Mouse (Mus musculus) E14TG2a.4 (cell line): ENCODE measurements around the gene Auts2.

ENCODE experiments used
- H3K27me3 ChIP-seq: 2 replicates; pipeline ENCODE4 v1.6.1; 2014; ENCODE audit warnings: low read length, control low read depth; ENCODE audit not compliant: insufficient read depth
- H3K36me3 ChIP-seq: 2 replicates; pipeline ENCODE4 v1.6.1; 2014; ENCODE audit warnings: low read length, control low read depth; ENCODE audit not compliant: insufficient read depth
- H3K4me1 ChIP-seq: replicated peaks from 2 replicates; pipeline ENCODE4 v1.6.1; 2014; ENCODE audit warnings: low read depth, low read length, control low read depth
- H3K4me3 ChIP-seq: replicated peaks from 2 replicates; pipeline ENCODE4 v1.5.1; 2014; ENCODE audit warnings: mild to moderate bottlenecking, low read length
- H3K9me3 ChIP-seq: 2 replicates; pipeline ENCODE4 v1.6.1; 2014; ENCODE audit warnings: low read length, control low read depth
- CTCF ChIP-seq: conservative IDR thresholded peaks from 2 replicates; pipeline ENCODE4 v1.5.1; 2014; ENCODE audit warnings: low read length
- NANOG ChIP-seq: IDR thresholded peaks from 2 replicates; pipeline ENCODE4 v1.6.1; 2014; ENCODE audit warnings: borderline replicate concordance, low read length, mixed read lengths
- POU5F1 ChIP-seq: IDR thresholded peaks from 2 replicates; pipeline ENCODE4 v1.6.1; 2014; ENCODE audit warnings: low read length, borderline replicate concordance

Gene Auts2

DNA sequence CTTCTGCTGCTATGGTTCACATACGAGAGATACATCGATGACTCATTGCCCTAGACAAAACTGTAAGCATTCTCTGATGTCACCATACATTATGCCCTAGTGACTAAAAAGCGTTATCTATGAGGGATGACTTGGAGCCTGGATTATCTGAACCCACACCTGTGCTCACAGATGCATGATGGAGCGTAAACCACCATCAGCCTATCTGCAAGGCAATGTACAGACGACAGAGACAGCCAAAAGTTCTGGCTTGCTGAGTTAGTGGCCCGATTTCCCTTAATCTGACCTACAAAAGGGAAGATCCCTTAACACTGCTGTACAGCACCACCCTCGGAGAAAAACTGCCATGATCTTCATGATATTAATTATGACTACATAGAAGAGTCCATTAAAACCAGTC lies 245.8 kb downstream of the Auts2 start:
- Histone ChIP-seq H3K36me3 (no peaks in the 10 kb centered on the region), H3K27me3 (no peaks in the 10 kb centered on the region), H3K4me3 (no peak overlapping the region), H3K4me1 (peaks cover 3% of the 10 kb centered on the region; the same call in 1 of the 2 replicates), H3K9me3 (no peaks in the 10 kb centered on the region)
- no peak for TF ChIP-seq NANOG
- TF ChIP-seq CTCF: no peak
- no peak for TF ChIP-seq POU5F1

DNA sequence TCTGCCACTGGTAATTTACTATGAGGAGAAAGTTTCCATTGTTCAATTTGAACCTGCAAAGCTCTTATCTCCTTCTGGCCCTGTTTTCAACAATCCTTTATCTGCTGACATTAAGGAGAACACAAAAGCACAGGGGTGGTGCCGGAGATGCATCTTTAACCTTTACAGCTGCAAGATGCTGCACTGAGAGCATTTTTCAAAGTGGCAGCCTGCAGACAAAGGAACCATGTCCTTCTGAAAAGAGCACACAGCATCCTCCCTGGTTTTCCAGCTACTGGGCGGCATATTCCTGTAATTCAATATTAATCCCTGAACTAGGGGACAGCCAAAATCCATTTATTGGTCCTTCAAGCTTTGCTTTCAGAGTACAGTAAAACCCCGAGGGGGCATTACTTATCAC lies 248.7 kb downstream of the Auts2 start:
- Histone ChIP-seq H3K4me1 (peaks cover 16% of the 10 kb centered on the region), H3K9me3 (no peaks in the 10 kb centered on the region), H3K27me3 (no peaks in the 10 kb centered on the region), H3K4me3 (no peak overlapping the region), H3K36me3 (no peaks in the 10 kb centered on the region)
- TF ChIP-seq NANOG (peak; percentile 53; the same call in 1 of the 2 replicates), POU5F1 (no peak)

DNA sequence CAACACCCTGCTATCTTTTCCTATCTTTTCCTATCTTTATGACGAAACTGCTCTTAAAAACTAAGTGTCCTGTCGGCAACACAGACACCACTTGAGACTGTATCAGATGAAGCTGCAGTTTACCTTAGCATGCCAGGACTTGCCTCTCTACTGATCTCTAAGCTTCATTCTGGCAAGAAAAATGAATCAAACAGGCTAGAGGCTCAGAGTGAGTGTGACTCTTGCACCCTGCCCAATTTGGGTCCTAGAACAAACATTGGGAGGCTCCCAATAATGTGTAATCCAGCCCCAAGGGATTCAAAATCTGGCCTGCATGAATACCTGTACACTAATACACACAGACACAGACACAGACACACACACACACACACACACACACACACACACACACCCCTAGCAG lies 250.2 kb downstream of the Auts2 start:
- Histone ChIP-seq H3K9me3 (no peaks in the 10 kb centered on the region), H3K36me3 (no peaks in the 10 kb centered on the region), H3K4me3 (no peak overlapping the region), H3K4me1 (peaks cover 16% of the 10 kb centered on the region), H3K27me3 (no peaks in the 10 kb centered on the region)
- TF ChIP-seq POU5F1 (no peak), CTCF (no peak), NANOG (no peak)

DNA sequence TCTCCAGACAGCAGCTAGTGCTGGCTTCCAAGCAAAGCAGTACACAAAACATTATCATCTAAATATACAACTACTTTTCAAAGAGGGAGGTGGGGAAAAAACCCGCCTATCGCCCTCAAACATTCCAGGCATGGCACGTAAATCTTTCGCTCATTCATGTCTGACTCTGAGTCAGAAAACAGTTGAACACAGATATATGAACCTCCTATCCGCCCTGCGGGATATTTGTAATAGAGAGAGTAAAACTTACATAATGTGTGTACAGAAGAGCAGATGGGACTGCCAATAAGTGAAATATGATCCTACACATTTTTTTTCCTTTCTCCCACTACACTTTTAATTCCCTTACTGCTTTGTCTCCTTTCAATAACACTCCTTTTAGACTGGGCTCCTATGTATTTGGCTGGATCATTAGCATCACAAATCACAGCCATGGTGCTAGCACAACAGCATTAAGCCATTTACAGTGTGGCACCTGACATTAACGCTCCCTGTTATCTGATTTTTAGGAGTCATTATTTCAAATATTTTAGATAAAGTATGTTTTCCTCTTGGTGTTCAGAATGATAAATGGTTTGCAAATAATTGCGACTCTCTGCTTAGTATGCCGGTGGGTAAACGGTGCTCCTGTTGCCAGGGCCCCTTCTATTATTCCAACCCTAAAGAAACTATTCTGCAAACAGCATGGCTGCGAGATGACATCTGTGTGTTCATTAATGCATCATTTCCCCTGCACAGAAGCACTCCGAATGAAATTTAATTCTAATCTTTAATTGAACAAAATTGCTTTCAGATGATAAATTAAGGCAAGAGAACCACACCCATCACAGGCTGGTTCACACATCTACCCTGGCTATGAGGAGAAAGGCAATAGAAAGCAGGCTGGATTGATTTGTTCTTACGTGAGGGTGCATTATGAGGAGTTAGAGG lies 252.3 kb downstream of the Auts2 start:
- Histone ChIP-seq H3K9me3 (no peaks in the 10 kb centered on the region), H3K4me1 (peaks cover 16% of the 10 kb centered on the region), H3K36me3 (no peaks in the 10 kb centered on the region), H3K4me3 (no peak overlapping the region), H3K27me3 (no peaks in the 10 kb centered on the region)
- TF ChIP-seq NANOG (no peak), POU5F1 (no peak), CTCF (no peak)

DNA sequence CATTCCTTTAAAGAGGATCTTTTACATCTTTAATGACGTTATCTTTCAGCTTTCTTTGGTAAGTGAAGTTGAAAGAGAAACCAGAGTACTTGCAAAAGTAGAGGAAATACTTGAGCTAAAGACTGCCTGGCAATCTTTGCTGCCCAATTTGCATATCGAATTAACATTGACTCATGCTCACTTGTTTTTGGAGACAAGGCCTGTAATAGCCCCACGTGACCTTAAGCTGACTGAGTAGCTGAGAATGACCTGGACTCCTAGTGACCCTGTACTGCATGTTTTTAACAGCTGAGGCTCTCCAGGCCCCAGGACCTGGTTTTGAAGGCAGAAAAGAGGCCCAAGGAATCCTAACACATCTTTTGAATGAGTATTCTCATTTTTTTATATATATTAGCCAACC lies 259.4 kb downstream of the Auts2 start:
- no peaks in the 10 kb centered on the region for H3K4me1 ChIP-seq
- TF ChIP-seq CTCF (no peak), NANOG (no peak), POU5F1 (no peak)
- H3K36me3 ChIP-seq: no peaks in the 10 kb centered on the region
- no peak overlapping the region for H3K4me3 ChIP-seq
- H3K9me3 ChIP-seq: no peaks in the 10 kb centered on the region
- no peaks in the 10 kb centered on the region for H3K27me3 ChIP-seq

DNA sequence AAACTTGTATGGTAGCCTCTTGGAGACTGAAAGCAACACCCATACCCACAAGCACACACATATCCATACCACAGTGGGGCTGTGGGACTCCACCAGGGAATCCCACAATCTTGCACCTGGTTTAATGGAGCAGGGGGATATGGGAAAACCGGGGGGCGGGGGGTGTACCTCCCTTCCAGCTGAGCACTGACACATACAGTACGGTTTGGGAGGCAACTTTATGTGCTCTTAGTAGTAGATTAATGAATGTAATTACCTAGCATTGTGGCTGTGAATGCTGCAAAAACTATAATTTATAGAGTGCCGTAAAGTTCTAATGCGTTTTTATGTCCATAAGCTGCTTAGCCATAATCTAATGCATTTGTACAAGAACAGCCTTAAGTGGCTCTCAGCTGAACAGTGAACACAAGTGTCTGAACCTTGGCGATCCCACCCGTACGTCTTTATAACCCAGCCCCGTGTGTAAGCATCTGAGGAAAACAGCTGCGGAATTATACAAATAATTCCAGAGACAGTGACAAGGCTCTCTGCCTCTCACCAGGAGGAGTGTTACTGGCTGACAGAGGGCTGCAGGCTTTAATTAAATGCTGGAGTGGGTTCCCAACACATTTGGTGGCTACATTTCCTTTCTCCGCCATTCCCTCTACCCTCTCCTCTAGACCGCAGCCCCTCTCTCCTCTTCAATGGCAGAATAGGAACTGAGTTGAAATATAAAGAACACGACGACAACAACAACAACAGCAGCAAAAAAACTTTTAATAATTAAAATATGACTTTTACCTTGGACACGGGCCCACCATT lies 268.8 kb downstream of the Auts2 start:
- no peaks in the 10 kb centered on the region for H3K4me1 ChIP-seq
- TF ChIP-seq NANOG (no peak), CTCF (no peak), POU5F1 (no peak)
- H3K36me3 ChIP-seq: no peaks in the 10 kb centered on the region
- no peak overlapping the region for H3K4me3 ChIP-seq
- no peaks in the 10 kb centered on the region for H3K9me3 ChIP-seq
- H3K27me3 ChIP-seq: no peaks in the 10 kb centered on the region

DNA sequence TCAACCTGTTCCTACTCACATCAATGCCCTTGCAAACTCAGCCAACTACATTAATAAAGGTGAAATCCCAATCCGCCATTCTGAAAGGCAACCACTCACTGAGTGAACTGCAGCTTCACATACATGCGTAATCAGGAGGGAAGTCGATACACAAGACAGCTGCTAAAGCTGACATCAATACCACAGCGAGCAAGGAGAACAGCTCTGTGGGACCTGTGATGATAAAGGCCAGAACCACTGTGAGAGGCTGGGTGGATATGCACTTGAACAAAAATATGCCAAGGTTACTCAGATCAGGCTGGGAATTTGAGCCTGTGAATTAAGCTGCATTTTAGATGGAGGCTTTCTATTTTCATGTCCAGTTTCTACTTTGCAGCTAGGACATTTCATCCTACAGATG lies 271.0 kb downstream of the Auts2 start:
- no peak for TF ChIP-seq CTCF
- TF ChIP-seq NANOG: no peak
- TF ChIP-seq POU5F1: no peak
- no peak overlapping the region for H3K4me3 ChIP-seq
- H3K27me3 ChIP-seq: no peaks in the 10 kb centered on the region
- no peaks in the 10 kb centered on the region for H3K36me3 ChIP-seq
- H3K4me1 ChIP-seq: no peaks in the 10 kb centered on the region
- H3K9me3 ChIP-seq: no peaks in the 10 kb centered on the region

DNA sequence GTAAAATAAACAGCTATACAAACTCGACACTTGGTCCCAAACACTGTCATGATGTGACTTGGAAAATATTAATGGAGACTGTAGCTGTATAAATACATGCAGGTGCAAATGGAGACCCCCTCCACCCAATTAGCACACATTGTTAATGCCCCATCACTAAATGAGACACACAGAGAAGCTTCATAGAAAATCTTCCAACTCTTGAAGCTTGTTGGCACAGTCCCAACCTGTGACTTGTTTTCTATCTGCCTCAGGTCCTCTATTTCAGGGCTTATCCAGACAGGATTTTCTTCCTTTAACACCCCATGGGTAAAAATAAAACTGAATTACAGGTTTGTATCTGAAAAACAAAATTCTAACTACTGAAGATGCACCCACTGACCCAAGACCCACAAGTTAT lies 272.2 kb downstream of the Auts2 start:
- TF ChIP-seq NANOG (no peak), CTCF (no peak), POU5F1 (no peak)
- no peak overlapping the region for H3K4me3 ChIP-seq
- no peaks in the 10 kb centered on the region for H3K4me1 ChIP-seq
- H3K36me3 ChIP-seq: no peaks in the 10 kb centered on the region
- H3K27me3 ChIP-seq: no peaks in the 10 kb centered on the region
- no peaks in the 10 kb centered on the region for H3K9me3 ChIP-seq
